Mouse (Mus musculus): ENCODE measurements around the gene Cdkl3.

Gene Cdkl3

GRCm38 (mm10) chr11:52018217-52018616 is 14.2 kb downstream of the Cdkl3 start:
- no peak for DNase-seq

- no peak for DNase-seq
These were observed 28.3 kb downstream of the Cdkl3 start for GRCm38 (mm10) chr11:52032356-52032755.

GRCm38 (mm10) chr11:52033953-52034352 is 29.9 kb downstream of the Cdkl3 start:
- DNase-seq: no peak

- peak; percentile 34 for DNase-seq
These were observed 31.9 kb downstream of the Cdkl3 start for GRCm38 (mm10) chr11:52035905-52036304.

- DNase-seq: no peak
These were observed 33.6 kb downstream of the Cdkl3 start for GRCm38 (mm10) chr11:52037659-52038058.

- DNase-seq: no peak
These were observed 39.2 kb downstream of the Cdkl3 start for GRCm38 (mm10) chr11:52043224-52043623.

- DNase-seq: no peak
These were observed 40.1 kb downstream of the Cdkl3 start for GRCm38 (mm10) chr11:52044156-52044555.

- peak; percentile 12 for DNase-seq
These were observed 42.6 kb downstream of the Cdkl3 start for GRCm38 (mm10) chr11:52046446-52047165.

- no peak for DNase-seq
These were observed 49.4 kb downstream of the Cdkl3 start for GRCm38 (mm10) chr11:52053371-52053770.

GRCm38 (mm10) chr11:52054728-52055127 is 50.7 kb downstream of the Cdkl3 start:
- no peak for DNase-seq

GRCm38 (mm10) chr11:52056198-52056597 is 52.2 kb downstream of the Cdkl3 start:
- no peak for DNase-seq

- DNase-seq: no peak
These were observed 55.0 kb downstream of the Cdkl3 start for GRCm38 (mm10) chr11:52059001-52059400.

GRCm38 (mm10) chr11:52060315-52060714 is 56.3 kb downstream of the Cdkl3 start:
- no peak for DNase-seq

GRCm38 (mm10) chr11:52062406-52062805 is 58.4 kb downstream of the Cdkl3 start:
- DNase-seq: no peak

- peak; percentile 48 for DNase-seq
These were observed 60.4 kb downstream of the Cdkl3 start for GRCm38 (mm10) chr11:52064398-52064797.

GRCm38 (mm10) chr11:52065841-52066240 is 61.8 kb downstream of the Cdkl3 start:
- DNase-seq: peak; percentile 45

- DNase-seq: no peak
These were observed 67.7 kb downstream of the Cdkl3 start for GRCm38 (mm10) chr11:52071768-52072167.

GRCm38 (mm10) chr11:52073528-52074170 is 69.6 kb downstream of the Cdkl3 start:
- DNase-seq: no peak

- peak; percentile 64 for DNase-seq
These were observed 70.8 kb downstream of the Cdkl3 start for GRCm38 (mm10) chr11:52074626-52075470.

- peak; percentile 78 for DNase-seq
These were observed 72.0 kb downstream of the Cdkl3 start for GRCm38 (mm10) chr11:52075794-52076633.

- DNase-seq: peak; percentile 23
These were observed 72.8 kb downstream of the Cdkl3 start for GRCm38 (mm10) chr11:52076742-52077352.

- no peak for DNase-seq
These were observed 73.9 kb downstream of the Cdkl3 start for GRCm38 (mm10) chr11:52077939-52078338.
